Mouse (Mus musculus) bone marrow, adult 2 months (tissue): Measurements from ENCODE around the gene Myl7.

ENCODE experiments used
- CTCF ChIP-seq: fragments of 200-500 bp; IDR thresholded peaks from 2 replicates; pipeline ENCODE4 v1.5.1; 2011; ENCODE audit warnings: low read length, control low read depth; ENCODE audit not compliant: control insufficient read depth, insufficient read depth
- POLR2A ChIP-seq: fragments of 200-500 bp; IDR thresholded peaks from 2 replicates; pipeline ENCODE4 v1.6.1; 2011; ENCODE audit warnings: low read depth, mild to moderate bottlenecking, control low read depth, low read length, borderline replicate concordance; ENCODE audit not compliant: control insufficient read depth

- TF ChIP-seq POLR2A (no peak), CTCF (no peak)
These were observed 38.6 kb downstream of the Myl7 start for GRCm38 (mm10) chr11:5859883-5860550.
